Mouse (Mus musculus) MEL (cell line): Measurements from ENCODE around the gene Crygd. TPM values are rescaled to one million over a fixed set of nuclear protein-coding genes. Genes with fewer than 3 reads are reported as not detected.

Experiments
- DNase-seq: peaks from one replicate; pipeline ENCODE4 v3.0.0; 2011; ENCODE audit warnings: low read depth, low spot score
- H3K27ac ChIP-seq: 2 replicates; pipeline ENCODE4 v1.5.1; 2012; ENCODE audit warnings: low read depth, mild to moderate bottlenecking, control low read depth, low read length, moderate library complexity; ENCODE audit not compliant: control insufficient read depth
- H3K27me3 ChIP-seq, 2 experiments: fragments of 150-350 bp in 1 of 2; sonication (generic) in 1 of 2; 2 replicates each; pipeline ENCODE4 v1.6.1; 2012; ENCODE audit warnings: low read length in 2 of 2, mild to moderate bottlenecking in 2 of 2, improper control_type of control experiment in 1 of 2, moderate library complexity in 1 of 2; ENCODE audit not compliant: insufficient read depth in 2 of 2, control insufficient read depth in 1 of 2
- H3K36me3 ChIP-seq, 2 experiments: 2 replicates each; pipeline ENCODE4 v1.6.1; 2012 to 2014; ENCODE audit warnings: low read length in 2 of 2, improper control_type of control experiment in 1 of 2, inconsistent platforms in 1 of 2, mild to moderate bottlenecking in 1 of 2; ENCODE audit not compliant: insufficient read depth in 2 of 2, control insufficient read depth in 1 of 2
- H3K4me1 ChIP-seq, 2 experiments: fragments of 150-350 bp in 1 of 2; sonication (generic) in 1 of 2; 2 replicates each; pipeline ENCODE4 v1.6.1; 2012; ENCODE audit warnings: low read length in 2 of 2, improper control_type of control experiment in 1 of 2, mild to moderate bottlenecking in 1 of 2; ENCODE audit not compliant: insufficient read depth in 2 of 2, control insufficient read depth in 1 of 2
- H3K4me3 ChIP-seq, 2 experiments: fragments of 150-350 bp in 1 of 2; sonication (generic) in 1 of 2; 2 replicates each; pipeline ENCODE4 v1.5.1; 2012; ENCODE audit warnings: low read depth in 2 of 2, low read length in 2 of 2, mild to moderate bottlenecking in 2 of 2, moderate library complexity in 2 of 2, control low read depth in 1 of 2, improper control_type of control experiment in 1 of 2; ENCODE audit not compliant: control insufficient read depth in 1 of 2, insufficient read depth in 1 of 2
- H3K79me2 ChIP-seq: 2 replicates; pipeline ENCODE4 v1.6.1; 2012; ENCODE audit warnings: mild to moderate bottlenecking, low read length, moderate library complexity; ENCODE audit not compliant: control insufficient read depth, poor library complexity, insufficient read depth
- H3K9ac ChIP-seq: 2 replicates; pipeline ENCODE4 v1.6.1; 2012; ENCODE audit warnings: low read depth, mild to moderate bottlenecking, control low read depth, low read length, moderate library complexity; ENCODE audit not compliant: control insufficient read depth, poor library complexity, severe bottlenecking
- H3K9me3 ChIP-seq: fragments of 150-350 bp; sonication (generic); replicated peaks from 2 replicates; pipeline ENCODE4 v1.6.1; 2012; ENCODE audit warnings: mild to moderate bottlenecking, low read length, improper control_type of control experiment, moderate library complexity; ENCODE audit not compliant: insufficient read depth
- CHD1 ChIP-seq: IDR thresholded peaks from 2 replicates; pipeline ENCODE4 v1.6.1; 2012; ENCODE audit warnings: low read depth, mild to moderate bottlenecking, inconsistent platforms, low read length, improper control_type of control experiment
- CHD2 ChIP-seq: IDR thresholded peaks from 2 replicates; pipeline ENCODE4 v1.6.1; 2011; ENCODE audit warnings: low read length, improper control_type of control experiment
- CTCF ChIP-seq, 3 experiments: IDR thresholded peaks in 2 of 3; conservative IDR thresholded peaks in 1 of 3; 2 replicates each; pipeline ENCODE4 v1.5.1; 2011 to 2012; ENCODE audit warnings: low read length in 3 of 3, low read depth in 2 of 3, mild to moderate bottlenecking in 2 of 3, improper control_type of control experiment in 1 of 3, inconsistent platforms in 1 of 3, mixed read lengths in 1 of 3, moderate library complexity in 1 of 3; ENCODE audit not compliant: control insufficient read depth in 1 of 3, insufficient read depth in 1 of 3, poor library complexity in 1 of 3, severe bottlenecking in 1 of 3
- E2F4 ChIP-seq: IDR thresholded peaks from 2 replicates; pipeline ENCODE4 v1.6.1; 2011; ENCODE audit warnings: low read depth, low read length, improper control_type of control experiment, borderline replicate concordance
- EP300 ChIP-seq, 2 experiments: IDR thresholded peaks; 2 replicates each; pipeline ENCODE4 v1.6.1; 2011; ENCODE audit warnings: improper control_type of control experiment in 2 of 2, low read length in 2 of 2, low read depth in 1 of 2, mild to moderate bottlenecking in 1 of 2
- GABPA ChIP-seq: IDR thresholded peaks from 2 replicates; pipeline ENCODE4 v1.6.1; 2012; ENCODE audit warnings: low read depth, mild to moderate bottlenecking, inconsistent platforms, low read length, improper control_type of control experiment, moderate library complexity
- JUND ChIP-seq: IDR thresholded peaks from 2 replicates; pipeline ENCODE4 v1.6.1; 2011; ENCODE audit warnings: low read depth, mild to moderate bottlenecking, improper control_type of control experiment, low read length
- MAZ ChIP-seq: IDR thresholded peaks from 2 replicates; pipeline ENCODE4 v1.6.1; 2012; ENCODE audit warnings: low read depth, mild to moderate bottlenecking, inconsistent platforms, low read length, improper control_type of control experiment
- MYB ChIP-seq: IDR thresholded peaks from 2 replicates; pipeline ENCODE4 v1.6.1; 2011; ENCODE audit warnings: mild to moderate bottlenecking, low read depth, low read length, improper control_type of control experiment
- MYC ChIP-seq: IDR thresholded peaks from 2 replicates; pipeline ENCODE4 v1.6.1; 2011; ENCODE audit warnings: low read depth, mild to moderate bottlenecking, low read length, improper control_type of control experiment, moderate library complexity
- NELFE ChIP-seq: IDR thresholded peaks from 2 replicates; pipeline ENCODE4 v1.6.1; 2011; ENCODE audit warnings: low read depth, low read length, improper control_type of control experiment
- NRF1 ChIP-seq: IDR thresholded peaks from 2 replicates; pipeline ENCODE4 v1.6.1; 2014; ENCODE audit warnings: low read depth, mild to moderate bottlenecking, inconsistent platforms, low read length, improper control_type of control experiment, moderate library complexity; ENCODE audit not compliant: poor library complexity, insufficient read depth, severe bottlenecking
- POLR2A ChIP-seq, 2 experiments: IDR thresholded peaks; 2 replicates each; pipeline ENCODE4 v1.6.1; 2011 to 2012; ENCODE audit warnings: low read length in 2 of 2, mild to moderate bottlenecking in 2 of 2, control low read depth in 1 of 2, improper control_type of control experiment in 1 of 2, low read depth in 1 of 2, moderate library complexity in 1 of 2; ENCODE audit not compliant: control insufficient read depth in 1 of 2, insufficient read depth in 1 of 2, poor library complexity in 1 of 2
- POLR2AphosphoS2 ChIP-seq: IDR thresholded peaks from 2 replicates; pipeline ENCODE4 v1.6.1; 2011; ENCODE audit warnings: low read length, improper control_type of control experiment
- POLR2AphosphoS5 ChIP-seq: IDR thresholded peaks from 2 replicates; pipeline ENCODE4 v1.6.1; 2012; ENCODE audit warnings: low read depth, borderline replicate concordance, mild to moderate bottlenecking, inconsistent platforms, low read length, moderate library complexity, mixed read lengths
- SIN3A ChIP-seq: IDR thresholded peaks from 2 replicates; pipeline ENCODE4 v1.6.1; 2012; ENCODE audit warnings: low read length, improper control_type of control experiment, inconsistent platforms
- TAL1 ChIP-seq: IDR thresholded peaks from 2 replicates; pipeline ENCODE4 v1.6.1; 2012; ENCODE audit warnings: mild to moderate bottlenecking, inconsistent platforms, low read length, moderate library complexity, mixed read lengths
- TCF12 ChIP-seq: IDR thresholded peaks from 2 replicates; pipeline ENCODE4 v1.6.1; 2014; ENCODE audit warnings: low read depth, mild to moderate bottlenecking, inconsistent platforms, low read length, improper control_type of control experiment, moderate library complexity
- USF2 ChIP-seq, 2 experiments: IDR thresholded peaks; 2 replicates each; pipeline ENCODE4 v1.6.1; 2011 to 2012; ENCODE audit warnings: improper control_type of control experiment in 2 of 2, low read length in 2 of 2, borderline replicate concordance in 1 of 2, inconsistent platforms in 1 of 2, low read depth in 1 of 2, mild to moderate bottlenecking in 1 of 2; ENCODE audit not compliant: insufficient read depth in 1 of 2
- ZMIZ1 ChIP-seq: IDR thresholded peaks from 2 replicates; pipeline ENCODE4 v1.6.1; 2012; ENCODE audit warnings: low read depth, mild to moderate bottlenecking, inconsistent platforms, low read length, improper control_type of control experiment, moderate library complexity
- polyA plus RNA-seq, 2 experiments: library from polyadenylated mRNA; stranded (reverse) in 1 of 2; unstranded in 1 of 2; fragments of >175 nt in 1 of 2; fragments of >200 nt in 1 of 2; gene quantifications; 2 replicates each; pipeline versions ENCODE4 v1.2.1 to v1.2.4; 2012; ENCODE audit warnings: low replicate concordance in 2 of 2, low read depth in 1 of 2; ENCODE audit not compliant: insufficient read length in 2 of 2, insufficient read depth in 1 of 2, missing spikeins in 1 of 2
- total RNA-seq: library from RNA; depleted of rRNA; stranded (reverse); fragments of 300-350 nt; gene quantifications from 2 replicates; pipeline ENCODE4 v1.2.3, GENCODE M21; 2012

Gene Crygd
- total and polyA plus RNA-seq, 3 experiments, result not detected

GRCm38 (mm10) chr1:65035513-65035912 lies 27.7 kb downstream of the Crygd start:
- DNase-seq, result no peak
- no peaks in the 10 kb centered on the region for H3K36me3 ChIP-seq
- H3K4me1 ChIP-seq, result no peaks in the 10 kb centered on the region
- no peak for TF ChIP-seq MAZ
- TF ChIP-seq MYC, result no peak
- TF ChIP-seq MYB, result no peak
- TF ChIP-seq CTCF (IDR thresholded peaks at IDR 0.05 in 2 of 3, conservative IDR thresholded peaks at IDR 0.05 in 1 of 3; ENCODE audit: control insufficient read depth in 1 of 3, insufficient read depth in 1 of 3, low read depth in 2 of 3, low read length in 3 of 3, poor library complexity in 1 of 3, severe bottlenecking in 1 of 3), result no peak
- no peak overlapping the region for H3K27ac ChIP-seq
- H3K9me3 ChIP-seq, result no peaks in the 10 kb centered on the region
- H3K27me3 ChIP-seq, result peaks cover 1 to 2% of the 10 kb centered on the region in 2 experiments; a peak in 1 of 4 replicates
- no peak overlapping the region for H3K4me3 ChIP-seq
- H3K9ac ChIP-seq, result no peak overlapping the region
- H3K79me2 ChIP-seq, result no peaks in the 10 kb centered on the region

- Histone ChIP-seq H3K4me3 (no peak within 1 kb of the TSS), H3K9ac (no peak within 1 kb of the TSS), H3K9me3 (no peaks in the 10 kb centered on the region), H3K27me3 (peaks cover 1 to 2% of the 10 kb centered on the region in 2 experiments; a peak in 1 of 4 replicates), H3K27ac (no peak within 1 kb of the TSS), H3K36me3 (no peaks in the 10 kb centered on the region), H3K4me1 (no peaks in the 10 kb centered on the region), H3K79me2 (no peaks in the 10 kb centered on the region)
- no peak for DNase-seq
- no peak for TF ChIP-seq USF2 (IDR thresholded peaks at IDR 0.05; ENCODE audit: borderline replicate concordance in 1 of 2, insufficient read depth in 1 of 2, low read depth in 1 of 2, low read length in 2 of 2)
Measured at GRCm38 (mm10) chr1:65032641-65033040, 30.6 kb downstream of the Crygd start, which contains the start of gene Akr1cl. Akr1cl (minus strand) TSS chr1:65032759.

GRCm38 (mm10) chr1:65028206-65028605 lies 35.0 kb downstream of the Crygd start:
- H3K4me1 ChIP-seq, result no peaks in the 10 kb centered on the region
- no peak overlapping the region for H3K4me3 ChIP-seq
- TF ChIP-seq E2F4 (no peak), CTCF (IDR thresholded peaks at IDR 0.05 in 2 of 3, conservative IDR thresholded peaks at IDR 0.05 in 1 of 3; ENCODE audit: control insufficient read depth in 1 of 3, insufficient read depth in 1 of 3, low read depth in 2 of 3, low read length in 3 of 3, poor library complexity in 1 of 3, severe bottlenecking in 1 of 3) (no peak), CHD2 (no peak)
- TF ChIP-seq, all 39 proteins: peak for 0
- H3K9me3 ChIP-seq, result no peaks in the 10 kb centered on the region
- H3K27ac ChIP-seq, result no peak overlapping the region
- H3K36me3 ChIP-seq, result no peaks in the 10 kb centered on the region
- H3K27me3 ChIP-seq, result peaks cover 2 to 3% of the 10 kb centered on the region in 2 experiments; a peak in 1 of 4 replicates
- DNase-seq, result no peak
- no peaks in the 10 kb centered on the region for H3K79me2 ChIP-seq
- no peak overlapping the region for H3K9ac ChIP-seq

- Histone ChIP-seq H3K9ac (no peak overlapping the region), H3K9me3 (no peaks in the 10 kb centered on the region), H3K4me1 (no peaks in the 10 kb centered on the region), H3K27me3 (no peaks in the 10 kb centered on the region; a peak in 1 of 4 replicates), H3K4me3 (no peak overlapping the region), H3K36me3 (no peaks in the 10 kb centered on the region), H3K27ac (no peak overlapping the region), H3K79me2 (no peaks in the 10 kb centered on the region)
- DNase-seq, result no peak
- TF ChIP-seq GABPA (no peak), SIN3A (no peak), TAL1 (no peak), ZMIZ1 (no peak), JUND (no peak), EP300 (IDR thresholded peaks at IDR 0.05; ENCODE audit: low read depth in 1 of 2, low read length in 2 of 2) (no peak), POLR2A (IDR thresholded peaks at IDR 0.05; ENCODE audit: control insufficient read depth in 1 of 2, insufficient read depth in 1 of 2, low read depth in 1 of 2, low read length in 2 of 2, poor library complexity in 1 of 2) (no peak), CTCF (IDR thresholded peaks at IDR 0.05 in 2 of 3, conservative IDR thresholded peaks at IDR 0.05 in 1 of 3; ENCODE audit: control insufficient read depth in 1 of 3, insufficient read depth in 1 of 3, low read depth in 2 of 3, low read length in 3 of 3, poor library complexity in 1 of 3, severe bottlenecking in 1 of 3) (no peak), NRF1 (no peak), MYB (no peak), NELFE (no peak), POLR2AphosphoS2 (no peak), TCF12 (no peak), POLR2AphosphoS5 (no peak), CHD1 (no peak)
Measured at GRCm38 (mm10) chr1:65012726-65013125, 50.5 kb downstream of the Crygd start.
